Mouse (Mus musculus): ENCODE measurements around the gene Agrp. TPM values are rescaled to one million over a fixed set of nuclear protein-coding genes. Genes with fewer than 3 reads are reported as not detected.
A peak's percentile ranks its signal among the peaks of the same experiment; 100 is the strongest.

The Agrp gene
- polyA plus RNA-seq, 1 experiment: not detected

GRCm38 (mm10) chr8:105542808-105543207, 94.4 kb downstream of the Agrp start:
- H3K27me3 ChIP-seq (ENCODE audit: control insufficient read depth, insufficient read depth, low read length, poor library complexity, severe bottlenecking): no peaks in the 10 kb centered on the region
- H3K27ac ChIP-seq (ENCODE audit: insufficient read depth, low read length): no peak overlapping the region
- H3K4me1 ChIP-seq (ENCODE audit: control insufficient read depth, insufficient read depth, low read length): no peaks in the 10 kb centered on the region

GRCm38 (mm10) chr8:105542032-105542656, 95.0 kb downstream of the Agrp start:
- Histone ChIP-seq H3K36me3 (ENCODE audit: control insufficient read depth, insufficient read depth, low read length, poor library complexity, severe bottlenecking) (peaks cover 13% of the 10 kb centered on the region), H3K4me1 (ENCODE audit: control insufficient read depth, insufficient read depth, low read length) (no peaks in the 10 kb centered on the region), H3K27ac (ENCODE audit: insufficient read depth, low read length) (no peak overlapping the region), H3K9me3 (replicated peaks; ENCODE audit: control insufficient read depth, insufficient read depth, low read length, poor library complexity, severe bottlenecking) (no peaks in the 10 kb centered on the region), H3K27me3 (ENCODE audit: control insufficient read depth, insufficient read depth, low read length, poor library complexity, severe bottlenecking) (no peaks in the 10 kb centered on the region), H3K9ac (ENCODE audit: low read depth, poor library complexity, severe bottlenecking) (no peak overlapping the region), H3K4me3 (ENCODE audit: low read depth, low read length) (no peak overlapping the region)
- TF ChIP-seq POLR2A (IDR thresholded peaks at IDR 0.05; ENCODE audit: insufficient read depth, low read length): no peak
- TF ChIP-seq EP300 (IDR thresholded peaks at IDR 0.05; ENCODE audit: insufficient read depth, low read depth, low read length): no peak
- TF ChIP-seq CTCF (IDR thresholded peaks at IDR 0.05; ENCODE audit: low read depth, low read length): no peak

More at GRCm38 (mm10) chr8:105542808-105543207, 94.4 kb downstream of the Agrp start:
- H3K9me3 ChIP-seq (replicated peaks; ENCODE audit: control insufficient read depth, insufficient read depth, low read length, poor library complexity, severe bottlenecking): no peaks in the 10 kb centered on the region
- H3K9ac ChIP-seq (ENCODE audit: low read depth, poor library complexity, severe bottlenecking): no peak overlapping the region
- no peak for TF ChIP-seq POLR2A (IDR thresholded peaks at IDR 0.05; ENCODE audit: insufficient read depth, low read length)
- TF ChIP-seq EP300 (IDR thresholded peaks at IDR 0.05; ENCODE audit: insufficient read depth, low read depth, low read length): no peak
- no peak for TF ChIP-seq CTCF (IDR thresholded peaks at IDR 0.05; ENCODE audit: low read depth, low read length)
- peaks cover 10% of the 10 kb centered on the region for H3K36me3 ChIP-seq (ENCODE audit: control insufficient read depth, insufficient read depth, low read length, poor library complexity, severe bottlenecking)
- no peak overlapping the region for H3K4me3 ChIP-seq (ENCODE audit: low read depth, low read length)

GRCm38 (mm10) chr8:105538940-105539339, 98.3 kb downstream of the Agrp start:
- H3K9ac ChIP-seq (ENCODE audit: low read depth, poor library complexity, severe bottlenecking): no peak overlapping the region
- H3K27me3 ChIP-seq (ENCODE audit: control insufficient read depth, insufficient read depth, low read length, poor library complexity, severe bottlenecking): no peaks in the 10 kb centered on the region
- TF ChIP-seq POLR2A (IDR thresholded peaks at IDR 0.05; ENCODE audit: insufficient read depth, low read length): no peak
- no peak for TF ChIP-seq EP300 (IDR thresholded peaks at IDR 0.05; ENCODE audit: insufficient read depth, low read depth, low read length)
- no peak for TF ChIP-seq CTCF (IDR thresholded peaks at IDR 0.05; ENCODE audit: low read depth, low read length)
- H3K9me3 ChIP-seq (replicated peaks; ENCODE audit: control insufficient read depth, insufficient read depth, low read length, poor library complexity, severe bottlenecking): no peaks in the 10 kb centered on the region
- no peak overlapping the region for H3K4me3 ChIP-seq (ENCODE audit: low read depth, low read length)
- no peak overlapping the region for H3K27ac ChIP-seq (ENCODE audit: insufficient read depth, low read length)
- H3K4me1 ChIP-seq (ENCODE audit: control insufficient read depth, insufficient read depth, low read length): no peaks in the 10 kb centered on the region
- peaks cover 15% of the 10 kb centered on the region for H3K36me3 ChIP-seq (ENCODE audit: control insufficient read depth, insufficient read depth, low read length, poor library complexity, severe bottlenecking)

DNA sequence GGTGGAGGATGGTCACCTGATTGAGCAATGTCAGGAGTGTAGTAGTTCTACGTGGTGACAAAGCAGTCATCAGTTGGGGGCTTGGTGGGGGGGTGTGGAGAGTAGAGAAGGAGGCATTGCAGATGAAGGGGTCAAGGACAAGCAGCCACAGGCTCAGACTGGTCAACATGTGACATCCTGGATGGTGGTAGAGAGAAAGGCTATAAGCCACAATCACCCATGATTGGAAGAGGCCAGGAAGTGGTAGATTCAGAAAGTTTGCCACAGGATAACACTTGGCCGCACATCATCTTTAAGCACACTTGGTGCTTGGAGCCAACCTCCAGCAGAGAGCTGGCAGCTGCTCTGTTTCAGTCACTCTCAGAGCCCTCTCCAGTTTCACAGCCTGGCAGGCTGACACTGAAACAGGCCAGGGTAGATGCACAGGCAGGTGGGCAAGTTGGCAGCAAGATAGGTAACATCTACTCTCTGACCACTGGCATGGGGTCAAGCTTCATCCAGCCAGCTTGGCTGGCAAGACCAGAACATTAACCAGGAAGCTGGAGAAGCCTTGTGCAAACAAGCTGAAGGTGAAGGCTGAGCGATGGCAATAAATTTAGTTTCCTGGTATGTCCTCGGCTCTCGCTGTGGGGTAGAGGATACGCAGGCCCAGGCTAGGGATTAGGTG, 100.0 kb downstream of the Agrp start:
- Histone ChIP-seq H3K27ac (ENCODE audit: insufficient read depth, low read length) (no peak overlapping the region), H3K4me3 (ENCODE audit: low read depth, low read length) (no peak overlapping the region), H3K4me1 (ENCODE audit: control insufficient read depth, insufficient read depth, low read length) (no peaks in the 10 kb centered on the region), H3K9ac (ENCODE audit: low read depth, poor library complexity, severe bottlenecking) (no peak overlapping the region), H3K36me3 (ENCODE audit: control insufficient read depth, insufficient read depth, low read length, poor library complexity, severe bottlenecking) (peaks cover 15% of the 10 kb centered on the region), H3K9me3 (replicated peaks; ENCODE audit: control insufficient read depth, insufficient read depth, low read length, poor library complexity, severe bottlenecking) (no peaks in the 10 kb centered on the region), H3K27me3 (ENCODE audit: control insufficient read depth, insufficient read depth, low read length, poor library complexity, severe bottlenecking) (no peaks in the 10 kb centered on the region)
- TF ChIP-seq CTCF (IDR thresholded peaks at IDR 0.05; ENCODE audit: low read depth, low read length) (no peak), POLR2A (IDR thresholded peaks at IDR 0.05; ENCODE audit: insufficient read depth, low read length) (no peak), EP300 (IDR thresholded peaks at IDR 0.05; ENCODE audit: insufficient read depth, low read depth, low read length) (no peak)

DNA sequence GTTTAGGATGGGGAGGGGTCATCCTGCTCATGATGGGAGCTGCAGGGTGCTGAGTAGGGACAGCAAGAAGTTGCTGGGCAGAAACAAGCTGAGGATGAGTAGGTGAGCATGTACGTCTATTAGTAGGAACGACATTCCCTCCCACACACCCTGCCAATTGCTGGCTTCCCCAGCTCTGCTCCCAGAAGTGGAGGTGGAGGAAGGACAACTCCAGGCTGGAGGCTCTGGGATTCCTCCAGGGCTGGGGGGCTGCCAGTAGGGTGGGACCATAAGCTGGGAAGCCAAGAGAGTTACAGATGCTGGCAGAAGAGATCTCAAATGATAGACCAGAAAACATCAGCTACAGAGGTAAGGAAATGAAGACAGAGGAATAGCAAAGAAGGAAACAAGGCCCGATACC, 100.6 kb downstream of the Agrp start:
- Histone ChIP-seq H3K9ac (ENCODE audit: low read depth, poor library complexity, severe bottlenecking) (no peak overlapping the region), H3K4me3 (ENCODE audit: low read depth, low read length) (no peak overlapping the region), H3K27ac (ENCODE audit: insufficient read depth, low read length) (no peak overlapping the region), H3K9me3 (replicated peaks; ENCODE audit: control insufficient read depth, insufficient read depth, low read length, poor library complexity, severe bottlenecking) (no peaks in the 10 kb centered on the region), H3K27me3 (ENCODE audit: control insufficient read depth, insufficient read depth, low read length, poor library complexity, severe bottlenecking) (no peaks in the 10 kb centered on the region), H3K4me1 (ENCODE audit: control insufficient read depth, insufficient read depth, low read length) (no peaks in the 10 kb centered on the region), H3K36me3 (ENCODE audit: control insufficient read depth, insufficient read depth, low read length, poor library complexity, severe bottlenecking) (peaks cover 15% of the 10 kb centered on the region)
- TF ChIP-seq CTCF (IDR thresholded peaks at IDR 0.05; ENCODE audit: low read depth, low read length): no peak
- TF ChIP-seq POLR2A (IDR thresholded peaks at IDR 0.05; ENCODE audit: insufficient read depth, low read length): no peak
- no peak for TF ChIP-seq EP300 (IDR thresholded peaks at IDR 0.05; ENCODE audit: insufficient read depth, low read depth, low read length)

- Histone ChIP-seq H3K9ac (ENCODE audit: low read depth, poor library complexity, severe bottlenecking) (no peak overlapping the region), H3K9me3 (replicated peaks; ENCODE audit: control insufficient read depth, insufficient read depth, low read length, poor library complexity, severe bottlenecking) (no peaks in the 10 kb centered on the region), H3K4me1 (ENCODE audit: control insufficient read depth, insufficient read depth, low read length) (no peaks in the 10 kb centered on the region), H3K36me3 (ENCODE audit: control insufficient read depth, insufficient read depth, low read length, poor library complexity, severe bottlenecking) (peaks cover 12% of the 10 kb centered on the region), H3K27ac (ENCODE audit: insufficient read depth, low read length) (no peak overlapping the region), H3K4me3 (ENCODE audit: low read depth, low read length) (no peak overlapping the region), H3K27me3 (ENCODE audit: control insufficient read depth, insufficient read depth, low read length, poor library complexity, severe bottlenecking) (no peaks in the 10 kb centered on the region)
- no peak for TF ChIP-seq POLR2A (IDR thresholded peaks at IDR 0.05; ENCODE audit: insufficient read depth, low read length)
- peak; percentile 83 for TF ChIP-seq CTCF (IDR thresholded peaks at IDR 0.05; ENCODE audit: low read depth, low read length)
- TF ChIP-seq EP300 (IDR thresholded peaks at IDR 0.05; ENCODE audit: insufficient read depth, low read depth, low read length): no peak
Observed at GRCm38 (mm10) chr8:105533892-105534329, 103.3 kb downstream of the Agrp start.
